In genomic region chr11:8302347-8303188, GRCm38 (mm10) we compare ENCODE assay signal across 10 mouse cellular contexts.
DNase-seq lines count a peak whose midpoint lies in the region; ATAC-seq and TF ChIP-seq lines count a peak whose summit lies in the region.
"Had no signal": no experiment of that assay in that cellular context is flagged by ENCODE, and none has a peak within 500 bp of the region (broad histone marks: within the 10 kb centered on the region; RNA-seq: fewer than 3 reads in every experiment).

No protein-coding gene starts in this region.

- peak; percentile 73 for TF ChIP-seq CTCF in lung, embryonic 14.5 days (IDR thresholded peaks at IDR 0.05; ENCODE audit: low read depth)
- no peak for TF ChIP-seq CTCF in thymus, adult 2 months (IDR thresholded peaks at IDR 0.05; ENCODE audit: borderline replicate concordance, control insufficient read depth, extremely low read depth, insufficient read depth, low read length, poor library complexity)

- H3K4me1 ChIP-seq in lung, embryonic 14.5 days (ENCODE audit: insufficient read depth): no peaks in the 10 kb centered on the region
- H3K4me1 ChIP-seq in thymus, adult 2 months (replicated peaks; ENCODE audit: control insufficient read depth, insufficient read depth, low read length): no peaks in the 10 kb centered on the region

- H3K4me3 ChIP-seq in lung, embryonic 14.5 days (ENCODE audit: low read depth, low read length): no peak overlapping the region
- H3K4me3 ChIP-seq in thymus, adult 2 months (ENCODE audit: control insufficient read depth, insufficient read depth, low read length): no peak overlapping the region
- H3K4me3 ChIP-seq: embryonic facial prominence, embryonic 15.5 days; myocyte had no signal

- H3K4me2 ChIP-seq in lung, embryonic 14.5 days: no peak overlapping the region
- H3K4me2 ChIP-seq: embryonic facial prominence, embryonic 15.5 days had no signal

- peak; percentile 19 for DNase-seq in urinary bladder, postnatal 25 days (ENCODE audit: low spot score)
- no peak for DNase-seq in urinary bladder, adult 2 months (ENCODE audit: low spot score)
- DNase-seq in cerebellum, postnatal 25 days: peak; percentile 51 to 77
- peak; percentile 48 for DNase-seq in gastrocnemius, postnatal 10 days
- peak; percentile 41 to 64 for DNase-seq in kidney, postnatal 25 days
- peak; percentile 82 for DNase-seq in lung, embryonic 14.5 days
- peak; percentile 66 to 76 for DNase-seq in right cerebral cortex, adult 2 months (ENCODE audit: low spot score in 2 of 2)
- DNase-seq in thymus, adult 2 months: no peak

- no peaks in the 10 kb centered on the region for H3K27me3 ChIP-seq in lung, embryonic 14.5 days (ENCODE audit: insufficient read depth, low read length)
- no peaks in the 10 kb centered on the region for H3K27me3 ChIP-seq in thymus, adult 2 months (ENCODE audit: control insufficient read depth, insufficient read depth, low read length)
- H3K27me3 ChIP-seq: embryonic facial prominence, embryonic 15.5 days had no signal

- ATAC-seq in lung, embryonic 14.5 days (ENCODE audit: insufficient read depth): peak; percentile 60; the same call in 1 of the 2 replicates

- 37% methylated on average over 14 of the region's 14 CpGs for WGBS in lung, embryonic 14.5 days
- WGBS in thymus, adult 2 months: 64% methylated on average over 14 of the region's 14 CpGs

- no peak overlapping the region for H3K9ac ChIP-seq in lung, embryonic 14.5 days
- H3K9ac ChIP-seq: embryonic facial prominence, embryonic 15.5 days had no signal

- no peaks in the 10 kb centered on the region for H3K9me3 ChIP-seq in lung, embryonic 14.5 days (ENCODE audit: low read depth, low read length)
- H3K9me3 ChIP-seq: embryonic facial prominence, embryonic 15.5 days had no signal

- no peak overlapping the region for H3K27ac ChIP-seq in lung, embryonic 14.5 days (ENCODE audit: low read depth)
- no peak overlapping the region for H3K27ac ChIP-seq in thymus, adult 2 months (ENCODE audit: control insufficient read depth, insufficient read depth, low read length)
- H3K27ac ChIP-seq: embryonic facial prominence, embryonic 15.5 days had no signal

- H3K36me3 ChIP-seq in lung, embryonic 14.5 days (ENCODE audit: insufficient read depth): no peaks in the 10 kb centered on the region
- no peaks in the 10 kb centered on the region for H3K36me3 ChIP-seq in thymus, adult 2 months (ENCODE audit: control insufficient read depth, insufficient read depth, low read length)
- H3K36me3 ChIP-seq: embryonic facial prominence, embryonic 15.5 days had no signal

- TF ChIP-seq POLR2A in thymus, adult 2 months (IDR thresholded peaks at IDR 0.05; ENCODE audit: control insufficient read depth, extremely low read depth, insufficient read depth, low read length, poor library complexity): no peak

Comparison
In these comparisons a context has a peak if more than half of its experiments do, and no peak if none do; other contexts are left out.
1. DNase-seq: peak in urinary bladder, postnatal 25 days (single experiment), cerebellum, postnatal 25 days (2 of 2), gastrocnemius, postnatal 10 days (single experiment), kidney, postnatal 25 days (2 of 2), lung, embryonic 14.5 days (single experiment) and right cerebral cortex, adult 2 months (2 of 2); none in urinary bladder, adult 2 months (single experiment) and thymus, adult 2 months (single experiment).